Mouse (Mus musculus) cerebellum, adult 2 months (tissue): ENCODE data around the gene Ccr6. TPM values are rescaled to one million over a fixed set of nuclear protein-coding genes. Genes with fewer than 3 reads are reported as not detected.
A peak's percentile ranks its signal among the peaks of the same experiment; 100 is the strongest.

Experiments
- DNase-seq, 2 experiments: peaks; one replicate each; pipeline ENCODE4 v3.0.0; 2021
- H3K27ac ChIP-seq: fragments of 200-500 bp; 2 replicates; pipeline ENCODE4 v1.5.1; 2012; ENCODE audit warnings: low read length, control low read depth, inconsistent platforms; ENCODE audit not compliant: insufficient read depth
- H3K27me3 ChIP-seq: fragments of 200-500 bp; 2 replicates; pipeline ENCODE4 v1.6.1; 2012; ENCODE audit warnings: inconsistent platforms, mild to moderate bottlenecking, low read length, moderate library complexity; ENCODE audit not compliant: control insufficient read depth, insufficient read depth
- H3K4me1 ChIP-seq: fragments of 200-500 bp; 2 replicates; pipeline ENCODE4 v1.6.1; 2011; ENCODE audit warnings: low read length; ENCODE audit not compliant: control insufficient read depth, insufficient read depth
- H3K4me3 ChIP-seq: fragments of 200-500 bp; replicated peaks from 2 replicates; pipeline ENCODE3; 2011; ENCODE audit warnings: mild to moderate bottlenecking, low read depth, low read length, control low read depth; ENCODE audit not compliant: insufficient read depth
- CTCF ChIP-seq: fragments of 200-500 bp; IDR thresholded peaks from 2 replicates; pipeline ENCODE4 v1.5.1; 2011; ENCODE audit warnings: low read depth, mild to moderate bottlenecking, control low read depth, low read length, moderate library complexity, borderline replicate concordance; ENCODE audit not compliant: insufficient read depth
- POLR2A ChIP-seq: fragments of 200-500 bp; IDR thresholded peaks from 2 replicates; pipeline ENCODE4 v1.6.1; 2011; ENCODE audit warnings: low read length, control low read depth, borderline replicate concordance; ENCODE audit not compliant: insufficient read depth
- WGBS: fragments of 180-500 bp; shearing (Covaris S2); methylation state at CpG from one replicate; pipeline ENCODE4 v1.1.7; 2018; 5-methylcytosine and 5-hydroxymethylcytosine counted together
- polyA plus RNA-seq: library from polyadenylated mRNA; depleted of rRNA; stranded (reverse); fragments of >200 nt; gene quantifications from 2 replicates; pipeline ENCODE4 v1.2.3, GENCODE M21; 2012; rRNA removed

Gene Ccr6
- polyA plus RNA-seq, 1 experiment = not detected

DNA sequence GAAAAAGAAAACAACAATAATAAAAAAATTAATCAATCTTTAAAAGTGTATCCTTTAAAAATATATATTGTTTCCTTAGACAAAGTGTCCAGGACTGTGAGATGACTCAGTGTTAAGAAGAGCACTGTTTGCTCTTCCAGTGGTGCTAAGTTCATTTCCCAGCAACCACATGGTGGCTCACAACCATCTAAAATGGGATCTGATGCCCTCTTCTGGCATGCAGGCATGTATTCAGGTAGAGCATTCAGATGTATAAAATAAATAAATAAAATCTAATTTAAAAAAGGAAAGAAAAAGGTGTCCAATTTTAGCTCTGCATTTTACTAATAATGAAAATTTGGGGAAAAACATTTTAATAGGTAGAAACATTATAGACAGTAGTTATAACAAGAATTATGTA, 60.0 kb downstream of the Ccr6 start:
- no peaks in the 10 kb centered on the region for H3K4me1 ChIP-seq
- TF ChIP-seq POLR2A (no peak), CTCF (no peak)

DNA sequence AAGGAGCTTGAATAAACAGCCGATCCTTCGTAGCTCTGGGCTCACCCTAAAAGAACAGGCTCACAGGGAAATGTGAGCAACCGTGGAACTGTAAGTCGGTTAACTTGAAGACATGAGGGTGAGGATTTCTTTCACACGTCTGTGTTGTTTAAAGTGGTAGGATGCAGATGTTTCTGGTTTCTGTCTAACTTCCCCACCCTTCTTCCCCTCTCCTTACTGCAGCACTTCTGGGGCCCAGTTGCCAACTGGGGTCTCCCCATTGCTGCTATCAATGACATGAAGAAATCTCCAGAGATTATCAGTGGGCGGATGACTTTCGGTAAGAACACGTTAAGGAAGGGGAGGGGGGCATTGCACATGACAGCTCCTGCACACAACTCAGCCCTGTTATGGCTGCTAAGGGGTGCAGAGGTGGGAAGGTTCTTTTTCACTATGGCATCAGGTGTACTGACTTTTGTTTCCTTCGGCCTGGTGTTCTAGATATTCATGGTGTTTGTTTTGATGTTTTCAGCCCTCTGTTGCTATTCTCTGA, 60.5 kb downstream of the Ccr6 start:
- DNase-seq = no peak
- TF ChIP-seq CTCF (no peak), POLR2A (no peak)
- Histone ChIP-seq H3K4me3 (no peak overlapping the region), H3K27me3 (no peaks in the 10 kb centered on the region), H3K27ac (no peak overlapping the region), H3K4me1 (no peaks in the 10 kb centered on the region)
- WGBS = 84% methylated on average over 9 of the region's 9 CpGs

More for the DNA sequence above, 60.0 kb downstream of the Ccr6 start:
- DNase-seq = no peak
- Histone ChIP-seq H3K4me3 (no peak overlapping the region), H3K27me3 (no peaks in the 10 kb centered on the region), H3K27ac (no peak overlapping the region)

DNA sequence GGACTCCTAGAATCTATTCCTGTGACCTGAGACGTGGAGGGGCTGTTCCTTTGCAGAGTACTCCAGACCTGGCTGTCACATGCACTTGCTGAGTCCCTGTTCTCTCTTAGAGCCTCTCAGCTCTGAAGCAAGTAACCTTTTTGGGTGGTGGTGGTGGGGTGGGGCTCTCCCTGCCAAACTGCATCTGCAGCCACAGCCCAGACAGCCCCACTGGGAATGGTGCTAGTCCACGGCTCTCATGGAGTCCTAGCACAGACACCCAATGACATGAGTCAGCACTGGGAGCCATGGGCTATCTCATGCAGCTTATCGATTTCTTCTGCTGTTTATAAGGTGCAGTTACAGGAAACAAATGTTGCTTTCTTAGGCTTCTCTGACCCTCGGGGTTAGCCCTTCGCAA, 61.9 kb downstream of the Ccr6 start:
- TF ChIP-seq CTCF (no peak), POLR2A (no peak)
- Histone ChIP-seq H3K27ac (no peak overlapping the region), H3K4me1 (no peaks in the 10 kb centered on the region), H3K4me3 (no peak overlapping the region), H3K27me3 (no peaks in the 10 kb centered on the region)
- no peak for DNase-seq
- WGBS = 87% methylated on average over 5 of the region's 5 CpGs

DNA sequence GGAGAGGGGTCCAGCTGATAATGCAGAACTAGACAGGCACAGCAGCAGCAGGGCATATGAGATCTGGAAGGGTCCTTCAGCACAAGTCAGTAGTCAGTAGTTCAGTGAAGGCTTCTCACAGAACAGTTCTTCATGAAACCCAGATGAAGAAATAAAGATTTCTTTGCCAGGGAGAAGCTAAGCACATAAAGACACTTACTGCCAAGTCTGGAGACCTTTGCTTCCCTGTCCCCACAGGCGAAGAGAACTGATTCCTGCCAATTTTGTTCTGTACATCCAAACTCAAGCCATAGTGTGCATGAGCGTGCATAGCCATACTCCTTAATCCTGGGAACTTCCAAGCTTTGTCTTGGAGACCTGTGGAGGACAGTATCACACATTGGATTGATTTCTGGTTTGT, 62.4 kb downstream of the Ccr6 start:
- TF ChIP-seq CTCF = no peak
- no peak for TF ChIP-seq POLR2A
- DNase-seq = no peak
- H3K27ac ChIP-seq = 0 out of 2 replicates have a peak overlapping the region, but pooled peaks have one; percentile 44
- no peaks in the 10 kb centered on the region for H3K4me1 ChIP-seq
- WGBS = 74% methylated on average over 2 of the region's 2 CpGs
- no peaks in the 10 kb centered on the region for H3K27me3 ChIP-seq
- H3K4me3 ChIP-seq = no peak overlapping the region

DNA sequence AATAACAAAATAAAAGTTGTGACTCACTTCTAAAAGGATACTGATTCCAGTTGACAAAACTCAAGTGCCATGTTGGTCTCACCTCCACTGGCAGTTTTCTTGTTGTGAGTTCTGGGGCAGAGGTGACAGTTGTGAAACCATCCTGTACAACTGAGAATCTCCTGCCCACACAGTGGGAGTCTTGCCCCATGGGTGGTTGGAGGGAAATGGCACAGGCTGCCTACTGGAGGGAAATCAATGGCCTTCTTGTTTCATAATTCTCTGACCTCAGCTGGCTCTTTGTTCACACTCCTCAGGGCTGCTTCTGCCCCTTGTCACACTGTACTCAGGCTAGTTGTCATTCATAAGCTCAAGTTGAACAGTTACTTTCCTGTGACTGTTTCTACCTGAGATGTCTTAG, 63.7 kb downstream of the Ccr6 start:
- no peak for DNase-seq
- no peaks in the 10 kb centered on the region for H3K4me1 ChIP-seq
- no peak overlapping the region; the same call in 1 of the 2 replicates for H3K27ac ChIP-seq

DNA sequence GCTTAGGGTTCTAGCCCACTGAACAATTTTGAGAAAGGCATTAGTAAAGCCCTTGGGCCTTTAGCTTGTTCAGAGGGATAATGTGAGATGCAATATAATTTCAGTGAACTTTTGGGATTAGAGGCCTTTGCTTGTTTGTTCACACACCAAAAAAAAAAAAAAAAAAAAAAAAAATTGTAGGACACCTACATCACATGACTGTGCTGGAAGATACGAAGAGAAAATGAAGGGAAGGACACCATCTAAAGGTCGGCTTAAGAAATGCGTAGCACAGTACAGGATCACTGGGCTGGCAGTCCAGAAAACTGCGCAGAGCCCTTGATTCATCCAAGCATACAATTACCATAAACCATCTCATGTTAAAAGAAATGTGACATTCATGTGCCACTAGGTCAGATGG, 65.7 kb downstream of the Ccr6 start:
- no peak overlapping the region for H3K4me3 ChIP-seq
- 72% methylated on average over 4 of the region's 4 CpGs for WGBS
- H3K4me1 ChIP-seq = no peaks in the 10 kb centered on the region
- no peak for TF ChIP-seq CTCF
- no peak for TF ChIP-seq POLR2A
- no peak for DNase-seq
- no peak overlapping the region for H3K27ac ChIP-seq
- no peaks in the 10 kb centered on the region for H3K27me3 ChIP-seq

More for the DNA sequence above, 63.7 kb downstream of the Ccr6 start:
- no peak overlapping the region for H3K4me3 ChIP-seq
- no peaks in the 10 kb centered on the region for H3K27me3 ChIP-seq
- TF ChIP-seq POLR2A = no peak
- TF ChIP-seq CTCF = no peak

DNA sequence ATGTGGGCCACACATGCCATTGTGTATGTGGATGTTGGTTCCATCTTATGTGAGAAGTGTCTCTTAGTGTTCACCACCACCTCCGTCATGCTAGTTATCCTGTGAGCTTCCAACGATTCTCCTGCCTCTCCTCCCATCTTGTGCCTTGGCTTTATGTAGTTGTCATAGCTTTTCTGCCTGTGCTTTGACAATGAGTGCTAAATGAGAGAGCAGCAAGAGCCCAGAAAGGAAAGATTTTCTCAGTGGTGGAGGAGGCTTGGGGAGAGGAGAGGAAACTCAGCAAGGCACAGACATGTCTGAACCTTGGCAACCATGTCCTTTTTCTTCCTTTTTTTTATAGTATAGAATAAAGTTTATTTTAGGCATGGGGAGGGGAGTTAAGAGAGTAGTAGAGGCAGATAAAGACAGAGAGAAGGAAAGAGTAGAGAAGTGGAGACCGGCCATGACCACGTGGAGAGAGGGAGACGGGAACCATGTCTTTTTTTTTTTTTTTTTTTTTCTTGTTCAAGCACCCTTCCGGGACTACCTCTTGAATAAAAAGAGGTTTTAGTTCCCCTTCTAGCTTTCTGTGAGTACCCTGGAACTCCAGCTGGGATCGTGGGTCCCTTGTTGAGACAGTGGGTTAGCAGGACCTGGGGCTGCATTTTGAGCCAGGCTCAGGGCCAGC, 67.1 kb downstream of the Ccr6 start:
- 77% methylated on average over 7 of the region's 7 CpGs for WGBS

DNA sequence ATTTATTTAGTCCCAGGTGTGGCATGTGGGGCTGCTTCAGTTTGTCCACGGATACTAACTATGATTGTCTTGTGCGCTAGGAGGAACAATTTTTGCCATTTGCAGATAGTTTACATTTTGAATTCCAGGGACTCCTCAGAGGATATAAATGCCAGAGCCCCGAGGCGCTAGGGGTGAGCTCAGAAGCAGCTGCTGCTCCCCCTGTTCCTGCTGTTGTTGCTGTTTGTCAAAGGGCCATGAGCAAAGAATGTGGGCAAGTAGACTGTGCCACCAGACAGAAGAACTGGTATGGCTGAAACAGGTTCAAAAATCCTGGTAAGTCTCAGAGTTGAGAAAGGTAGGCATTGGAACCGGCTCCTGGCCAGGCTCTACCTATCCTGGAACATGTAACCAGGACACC, 67.8 kb downstream of the Ccr6 start:
- DNase-seq = no peak
- TF ChIP-seq CTCF (no peak), POLR2A (no peak)
- no peaks in the 10 kb centered on the region for H3K27me3 ChIP-seq
- H3K27ac ChIP-seq = no peak overlapping the region
- 66% methylated on average over 5 of the region's 5 CpGs for WGBS
- no peaks in the 10 kb centered on the region for H3K4me1 ChIP-seq
- no peak overlapping the region for H3K4me3 ChIP-seq

More for the DNA sequence above, 67.1 kb downstream of the Ccr6 start:
- Histone ChIP-seq H3K4me1 (no peaks in the 10 kb centered on the region), H3K27ac (no peak overlapping the region), H3K27me3 (no peaks in the 10 kb centered on the region), H3K4me3 (no peak overlapping the region)
- no peak for DNase-seq
- TF ChIP-seq CTCF = no peak
- no peak for TF ChIP-seq POLR2A

DNA sequence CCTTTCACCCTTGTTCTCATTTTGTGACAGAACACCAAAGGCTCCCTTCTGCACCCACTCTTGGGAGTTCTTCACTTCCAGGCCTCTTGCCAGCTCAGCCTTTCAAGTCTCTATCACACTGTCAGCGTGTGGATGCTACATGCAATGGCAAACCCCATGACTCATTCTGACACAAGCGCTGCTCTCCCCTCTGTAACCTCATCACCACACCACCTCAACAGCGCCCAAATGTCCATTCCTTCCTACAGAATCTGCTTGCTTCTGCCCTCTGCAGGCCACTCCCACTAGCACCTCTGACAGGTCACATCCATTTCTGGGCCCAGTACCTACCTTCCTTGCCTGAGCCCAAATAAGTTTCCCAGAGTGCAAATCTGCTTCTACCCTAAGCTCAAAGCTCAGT, 70.0 kb downstream of the Ccr6 start:
- Histone ChIP-seq H3K27ac (no peak overlapping the region), H3K27me3 (no peaks in the 10 kb centered on the region), H3K4me1 (no peaks in the 10 kb centered on the region), H3K4me3 (no peak overlapping the region)
- no peak for DNase-seq
- TF ChIP-seq POLR2A = no peak
- TF ChIP-seq CTCF = peak; percentile 35; the same call in 1 of the 2 replicates
- WGBS = 37% methylated on average over 3 of the region's 3 CpGs

Other genes with a start within 250 kb of the Ccr6 start
- gene Gm49673, start 88.3 kb upstream of the Ccr6 start, polyA plus RNA-seq = 0.89 and 1.7 TPM in 2 replicates
- gene Rnaset2a, start 87.9 kb upstream of the Ccr6 start, polyA plus RNA-seq = 11.3 and 13.7 TPM in 2 replicates
- gene Fgfr1op, start 70.5 kb upstream of the Ccr6 start, polyA plus RNA-seq = 19.3 and 20.5 TPM in 2 replicates
- 524 and 528 TPM in 2 replicates for gene Mpc1, start 46.9 kb downstream of the Ccr6 start, polyA plus RNA-seq
- gene Sft2d1, start 75.1 kb downstream of the Ccr6 start, polyA plus RNA-seq = 116 and 118 TPM in 2 replicates
- 57.9 and 78.1 TPM in 2 replicates for gene Prr18, start 101.4 kb downstream of the Ccr6 start, polyA plus RNA-seq
- 0.80 and 1.0 TPM in 2 replicates for gene T2, start 119.9 kb downstream of the Ccr6 start, polyA plus RNA-seq
- 0.15 TPM in 1 of 2 replicates, not detected in the other for gene T, start 198.4 kb downstream of the Ccr6 start, polyA plus RNA-seq